Mouse (Mus musculus): ENCODE measurements around the gene Il27. TPM values are rescaled to one million over a fixed set of nuclear protein-coding genes. Genes with fewer than 3 reads are reported as not detected.

Il27 gene
- polyA plus RNA-seq, 1 experiment from 2014 or later: not detected

GRCm38 (mm10) chr7:126556635-126557034, 38.1 kb downstream of the Il27 start:
- Histone ChIP-seq H3K27me3 (ENCODE audit: low read depth, poor library complexity, severe bottlenecking) (no peaks in the 10 kb centered on the region), H3K27ac (no peak overlapping the region), H3K9me3 (replicated peaks) (no peaks in the 10 kb centered on the region), H3K4me3 (no peak overlapping the region), H3K36me3 (peaks cover 100% of the 10 kb centered on the region), H3K4me1 (no peaks in the 10 kb centered on the region)
- 99% methylated on average over 5 of the region's 5 CpGs for WGBS
- DNase-seq (ENCODE audit: low spot score): no peak

GRCm38 (mm10) chr7:126554796-126555195, 39.9 kb downstream of the Il27 start:
- H3K4me3 ChIP-seq: no peak overlapping the region
- H3K4me1 ChIP-seq: no peaks in the 10 kb centered on the region
- no peak for DNase-seq (ENCODE audit: low spot score)
- no peaks in the 10 kb centered on the region for H3K27me3 ChIP-seq (ENCODE audit: low read depth, poor library complexity, severe bottlenecking)
- peaks cover 100% of the 10 kb centered on the region for H3K36me3 ChIP-seq
- WGBS: 93% methylated on average over 1 of the region's 1 CpGs
- no peak overlapping the region for H3K27ac ChIP-seq
- no peaks in the 10 kb centered on the region for H3K9me3 ChIP-seq (replicated peaks)

- H3K4me3 ChIP-seq: no peak overlapping the region
- no peaks in the 10 kb centered on the region for H3K4me1 ChIP-seq
- no peaks in the 10 kb centered on the region for H3K27me3 ChIP-seq (ENCODE audit: low read depth, poor library complexity, severe bottlenecking)
- H3K9me3 ChIP-seq (replicated peaks): no peaks in the 10 kb centered on the region
- H3K36me3 ChIP-seq: peaks cover 78% of the 10 kb centered on the region
- no peak overlapping the region for H3K27ac ChIP-seq
- WGBS: 96% methylated on average over 2 of the region's 2 CpGs
- DNase-seq (ENCODE audit: low spot score): no peak
These were observed 49.1 kb downstream of the Il27 start for GRCm38 (mm10) chr7:126545631-126546030.

- WGBS: 93% methylated on average over 1 of the region's 1 CpGs
- no peaks in the 10 kb centered on the region for H3K9me3 ChIP-seq (replicated peaks)
- H3K36me3 ChIP-seq: peaks cover 38% of the 10 kb centered on the region
- H3K4me3 ChIP-seq: no peak overlapping the region
- no peak overlapping the region for H3K27ac ChIP-seq
- DNase-seq (ENCODE audit: low spot score): no peak
- H3K4me1 ChIP-seq: no peaks in the 10 kb centered on the region
- H3K27me3 ChIP-seq (ENCODE audit: low read depth, poor library complexity, severe bottlenecking): peaks cover 7% of the 10 kb centered on the region
These were observed 53.1 kb downstream of the Il27 start for GRCm38 (mm10) chr7:126541661-126542060.

Small RNAs within 50 kb of the gene (microRNA-seq; reads per million reads assigned to microRNA genes)
- gene Mir7059: 1.8 reads per million

Other genes with a start within 250 kb of the Il27 start
- 1.6 and 3.0 TPM in 2 replicates for gene Lat, start 225.4 kb downstream of the Il27 start, polyA plus RNA-seq (2016; fragmentation: Nextera tagmentation; extraction: Ambion mirVana)
- gene Spns1, start 217.5 kb downstream of the Il27 start, polyA plus RNA-seq (2016; fragmentation: Nextera tagmentation; extraction: Ambion mirVana): 67.7 and 68.4 TPM in 2 replicates
- gene Nfatc2ip, start 198.2 kb downstream of the Il27 start, polyA plus RNA-seq (2016; fragmentation: Nextera tagmentation; extraction: Ambion mirVana): 2.6 and 2.9 TPM in 2 replicates
- not detected in 2 replicates for gene Cd19, start 180.1 kb downstream of the Il27 start, polyA plus RNA-seq (2016; fragmentation: Nextera tagmentation; extraction: Ambion mirVana)
- 30.3 and 36.9 TPM in 2 replicates for gene Rabep2, start 166.2 kb downstream of the Il27 start, polyA plus RNA-seq (2016; fragmentation: Nextera tagmentation; extraction: Ambion mirVana)
- 0.59 and 5.3 TPM in 2 replicates for gene Atp2a1, start 131.8 kb downstream of the Il27 start, polyA plus RNA-seq (2016; fragmentation: Nextera tagmentation; extraction: Ambion mirVana)
- 55.1 and 62.5 TPM in 2 replicates for gene Sh2b1, start 119.5 kb downstream of the Il27 start, polyA plus RNA-seq (2016; fragmentation: Nextera tagmentation; extraction: Ambion mirVana)
- 182 and 207 TPM in 2 replicates for gene Tufm, start 107.6 kb downstream of the Il27 start, polyA plus RNA-seq (2016; fragmentation: Nextera tagmentation; extraction: Ambion mirVana)
- 60.6 and 62.5 TPM in 2 replicates for gene Atxn2l, start 91.5 kb downstream of the Il27 start, polyA plus RNA-seq (2016; fragmentation: Nextera tagmentation; extraction: Ambion mirVana)
- gene Eif3c, start 28.5 kb downstream of the Il27 start, polyA plus RNA-seq (2016; fragmentation: Nextera tagmentation; extraction: Ambion mirVana): 230 and 241 TPM in 2 replicates
- 0.29 and 0.51 TPM in 2 replicates for gene Apobr, start 10.0 kb downstream of the Il27 start, polyA plus RNA-seq (2016; fragmentation: Nextera tagmentation; extraction: Ambion mirVana)
- gene Cln3, start 9.1 kb downstream of the Il27 start, polyA plus RNA-seq (2016; fragmentation: Nextera tagmentation; extraction: Ambion mirVana): 27.0 and 27.8 TPM in 2 replicates
- 0.45 and 0.78 TPM in 2 replicates for gene Nupr1, start 35.9 kb upstream of the Il27 start, polyA plus RNA-seq (2016; fragmentation: Nextera tagmentation; extraction: Ambion mirVana)
- 69.0 and 69.2 TPM in 2 replicates for gene Sgf29, start 54.4 kb upstream of the Il27 start, polyA plus RNA-seq (2016; fragmentation: Nextera tagmentation; extraction: Ambion mirVana)
- gene Sult1a1, start 81.5 kb upstream of the Il27 start, polyA plus RNA-seq (2016; fragmentation: Nextera tagmentation; extraction: Ambion mirVana): 0.11 and 0.49 TPM in 2 replicates
- gene Bola2, start 100.5 kb upstream of the Il27 start, polyA plus RNA-seq (2016; fragmentation: Nextera tagmentation; extraction: Ambion mirVana): 177 and 237 TPM in 2 replicates
- gene Slx1b, start 100.8 kb upstream of the Il27 start, polyA plus RNA-seq (2016; fragmentation: Nextera tagmentation; extraction: Ambion mirVana): 12.6 and 14.8 TPM in 2 replicates
- gene Coro1a, start 112.8 kb upstream of the Il27 start, polyA plus RNA-seq (2016; fragmentation: Nextera tagmentation; extraction: Ambion mirVana): 28.9 and 37.8 TPM in 2 replicates
- 47.3 and 55.9 TPM in 2 replicates for gene Mapk3, start 164.7 kb upstream of the Il27 start, polyA plus RNA-seq (2016; fragmentation: Nextera tagmentation; extraction: Ambion mirVana)
- 0.83 and 1.5 TPM in 2 replicates for gene Gdpd3, start 171.4 kb upstream of the Il27 start, polyA plus RNA-seq (2016; fragmentation: Nextera tagmentation; extraction: Ambion mirVana)
- 51.7 and 84.9 TPM in 2 replicates for gene Ypel3, start 182.0 kb upstream of the Il27 start, polyA plus RNA-seq (2016; fragmentation: Nextera tagmentation; extraction: Ambion mirVana)
- 0.23 and 0.53 TPM in 2 replicates for gene Tbx6, start 186.5 kb upstream of the Il27 start, polyA plus RNA-seq (2016; fragmentation: Nextera tagmentation; extraction: Ambion mirVana)
- gene Ppp4c, start 197.6 kb upstream of the Il27 start, polyA plus RNA-seq (2016; fragmentation: Nextera tagmentation; extraction: Ambion mirVana): 450 and 462 TPM in 2 replicates
- 0.20 and 0.21 TPM in 2 replicates for gene Fam57b, start 202.7 kb upstream of the Il27 start, polyA plus RNA-seq (2016; fragmentation: Nextera tagmentation; extraction: Ambion mirVana)
- not detected in 2 replicates for gene 4930451I11Rik, start 236.7 kb upstream of the Il27 start, polyA plus RNA-seq (2016; fragmentation: Nextera tagmentation; extraction: Ambion mirVana)

Data from limb, embryonic 10.5 days (tissue).